26 mouse cellular contexts compared by ENCODE assay signal in the genomic region with DNA sequence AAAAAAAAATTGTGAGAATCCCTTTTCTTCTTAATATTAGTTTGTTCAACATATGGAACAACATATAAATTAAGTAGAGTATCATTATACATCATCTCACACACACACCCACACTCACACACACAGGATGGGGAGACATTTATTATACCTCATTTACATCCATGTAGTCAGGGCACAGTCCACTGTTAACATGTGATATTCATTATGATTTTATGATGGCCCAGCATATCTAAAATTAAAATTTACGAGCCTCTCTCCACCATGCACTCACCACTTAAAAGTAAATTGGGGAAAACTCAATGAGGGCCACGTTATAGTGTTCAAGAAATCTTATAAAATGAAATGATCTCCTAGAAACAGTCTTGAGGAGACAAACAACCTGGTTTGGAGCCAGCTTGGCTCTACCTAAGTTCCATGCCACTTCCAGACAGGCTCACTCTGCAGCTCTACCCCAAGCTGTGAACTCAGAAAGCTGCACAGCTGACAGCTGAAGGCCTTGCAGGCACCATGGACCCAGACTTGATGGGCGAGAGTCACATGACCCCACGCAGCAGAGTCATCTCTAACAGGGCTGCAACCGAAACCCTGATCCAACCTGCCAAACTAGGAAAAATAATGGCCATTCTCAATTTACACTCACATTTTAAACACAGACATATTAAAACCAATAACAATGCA. TPM values are rescaled to one million over a fixed set of nuclear protein-coding genes. Genes with fewer than 3 reads are reported as not detected.
DNase-seq lines count a peak whose midpoint lies in the region; ATAC-seq and TF ChIP-seq lines count a peak whose summit lies in the region.
"Had no signal": no experiment of that assay in that cellular context is flagged by ENCODE, and none has a peak within 500 bp of the region (broad histone marks: within the 10 kb centered on the region; RNA-seq: fewer than 3 reads in every experiment).

No protein-coding gene starts in this region.

- H3K36me3 ChIP-seq in heart, embryonic 13.5 days = peaks cover 8% of the 10 kb centered on the region; the same call in 1 of the 2 replicates
- H3K36me3 ChIP-seq in heart, embryonic 11.5 days (ENCODE audit: control insufficient read depth, insufficient read depth, low read length) = no peaks in the 10 kb centered on the region
- peaks cover 16% of the 10 kb centered on the region for H3K36me3 ChIP-seq in embryonic facial prominence, embryonic 10.5 days (replicated peaks)
- H3K36me3 ChIP-seq in embryonic facial prominence, embryonic 15.5 days = no peaks in the 10 kb centered on the region
- H3K36me3 ChIP-seq in limb, embryonic 14.5 days (ENCODE audit: control insufficient read depth, insufficient read depth, low read length) = no peaks in the 10 kb centered on the region; the same call in 1 of the 2 replicates
- H3K36me3 ChIP-seq: forebrain, embryonic 15.5 days; midbrain, embryonic 12.5 days had no signal

- H3K4me3 ChIP-seq in heart, embryonic 13.5 days = no peak overlapping the region
- no peak overlapping the region for H3K4me3 ChIP-seq in heart, embryonic 11.5 days (ENCODE audit: low read depth, low read length)
- H3K4me3 ChIP-seq in embryonic facial prominence, embryonic 10.5 days = no peak overlapping the region
- H3K4me3 ChIP-seq in embryonic facial prominence, embryonic 15.5 days (replicated peaks) = no peak overlapping the region
- H3K4me3 ChIP-seq in limb, embryonic 14.5 days (replicated peaks; ENCODE audit: low read length) = no peak overlapping the region
- H3K4me3 ChIP-seq: forebrain, embryonic 10.5 days; forebrain, embryonic 15.5 days; hindbrain, embryonic 13.5 days; left cerebral cortex, adult 2 months; liver, embryonic 12.5 days; midbrain, embryonic 12.5 days had no signal

- no peak for DNase-seq in embryonic facial prominence, embryonic 10.5 days (ENCODE audit: low spot score)
- peak; percentile 67 for DNase-seq in limb, embryonic 14.5 days (ENCODE audit: low spot score)
- DNase-seq in left cerebral cortex, adult 8-10 months (ENCODE audit: low spot score in 2 of 2) = no peak
- no peak for DNase-seq in retina, embryonic 14.5 days (ENCODE audit: low spot score)
- DNase-seq in layer of hippocampus, adult 9-10 months (ENCODE audit: low spot score) = no peak
- DNase-seq: adrenal gland, postnatal 36 days; cerebellum, adult 18-20 months; cerebellum, postnatal 10 days; gastrocnemius, postnatal 36 days; heart, postnatal 4 days; kidney, adult 9 months; kidney, postnatal 14 days; liver, postnatal 0 days; lung, postnatal 36 days; retina, postnatal 1 day; right cerebral cortex, postnatal 4 days had no signal

- TF ChIP-seq POLR2A in limb, embryonic 14.5 days (IDR thresholded peaks at IDR 0.05; ENCODE audit: borderline replicate concordance, extremely low read depth, insufficient read depth, insufficient read length) = no peak

- H3K27me3 ChIP-seq in heart, embryonic 13.5 days (replicated peaks) = no peaks in the 10 kb centered on the region
- H3K27me3 ChIP-seq in heart, embryonic 11.5 days (ENCODE audit: control insufficient read depth, insufficient read depth, low read length) = no peaks in the 10 kb centered on the region
- no peaks in the 10 kb centered on the region for H3K27me3 ChIP-seq in embryonic facial prominence, embryonic 10.5 days (replicated peaks; ENCODE audit: low read depth, poor library complexity, severe bottlenecking)
- no peaks in the 10 kb centered on the region for H3K27me3 ChIP-seq in embryonic facial prominence, embryonic 15.5 days
- no peaks in the 10 kb centered on the region for H3K27me3 ChIP-seq in limb, embryonic 14.5 days (ENCODE audit: control insufficient read depth, insufficient read depth, low read length)
- H3K27me3 ChIP-seq: forebrain, embryonic 15.5 days; hindbrain, embryonic 13.5 days; liver, embryonic 12.5 days; midbrain, embryonic 12.5 days had no signal

- peaks cover 28% of the 10 kb centered on the region for H3K4me1 ChIP-seq in heart, embryonic 13.5 days
- H3K4me1 ChIP-seq in heart, embryonic 11.5 days (ENCODE audit: control insufficient read depth, insufficient read depth, low read length) = peaks cover 16% of the 10 kb centered on the region
- H3K4me1 ChIP-seq in embryonic facial prominence, embryonic 10.5 days = peaks cover 33% of the 10 kb centered on the region
- H3K4me1 ChIP-seq in embryonic facial prominence, embryonic 15.5 days = peaks cover 16% of the 10 kb centered on the region
- H3K4me1 ChIP-seq in limb, embryonic 14.5 days (ENCODE audit: control insufficient read depth, insufficient read depth, low read length) = peaks cover 36% of the 10 kb centered on the region
- H3K4me1 ChIP-seq: liver, embryonic 12.5 days; midbrain, embryonic 12.5 days had no signal

- no peak for ATAC-seq in heart, embryonic 13.5 days (ENCODE audit: extremely low read depth, insufficient number of reproducible peaks, low FRiP score, low TSS enrichment)
- no peak for ATAC-seq in heart, embryonic 11.5 days (replicated peaks; ENCODE audit: insufficient number of reproducible peaks, low FRiP score, low TSS enrichment)
- ATAC-seq in embryonic facial prominence, embryonic 15.5 days (ENCODE audit: insufficient number of reproducible peaks, low FRiP score, low TSS enrichment, low read depth) = no peak
- peak; percentile 69 for ATAC-seq in limb, embryonic 14.5 days (ENCODE audit: low FRiP score, low read depth)
- ATAC-seq: forebrain, embryonic 15.5 days; intestine, embryonic 16.5 days; liver, embryonic 12.5 days; liver, postnatal 0 days had no signal

- WGBS in heart, embryonic 13.5 days = 63% methylated on average over 5 of the region's 5 CpGs
- WGBS in heart, embryonic 11.5 days (ENCODE audit: insufficient replicate concordance) = 64% methylated on average over 5 of the region's 5 CpGs
- 77% methylated on average over 5 of the region's 5 CpGs for WGBS in embryonic facial prominence, embryonic 10.5 days
- 57% methylated on average over 5 of the region's 5 CpGs for WGBS in embryonic facial prominence, embryonic 15.5 days
- WGBS in limb, embryonic 14.5 days = 19% methylated on average over 5 of the region's 5 CpGs

- H3K9me3 ChIP-seq in heart, embryonic 13.5 days = peaks cover 5% of the 10 kb centered on the region; the same call in 1 of the 2 replicates
- no peaks in the 10 kb centered on the region for H3K9me3 ChIP-seq in heart, embryonic 11.5 days (replicated peaks; ENCODE audit: control insufficient read depth, low read length)
- H3K9me3 ChIP-seq in embryonic facial prominence, embryonic 10.5 days = peaks cover 4% of the 10 kb centered on the region
- no peaks in the 10 kb centered on the region for H3K9me3 ChIP-seq in embryonic facial prominence, embryonic 15.5 days (replicated peaks)
- no peaks in the 10 kb centered on the region for H3K9me3 ChIP-seq in limb, embryonic 14.5 days (ENCODE audit: control insufficient read depth, low read length)
- H3K9me3 ChIP-seq: forebrain, embryonic 15.5 days; hindbrain, embryonic 13.5 days; liver, embryonic 12.5 days had no signal

- H3K27ac ChIP-seq in heart, embryonic 13.5 days (replicated peaks) = peak overlapping the region; percentile 36; the same call in 1 of the 2 replicates
- no peak overlapping the region for H3K27ac ChIP-seq in heart, embryonic 11.5 days (ENCODE audit: low read depth, low read length)
- peak overlapping the region; percentile 12; the same call in 1 of the 2 replicates for H3K27ac ChIP-seq in embryonic facial prominence, embryonic 10.5 days (replicated peaks)
- peak overlapping the region; percentile 49 for H3K27ac ChIP-seq in embryonic facial prominence, embryonic 15.5 days (replicated peaks)
- H3K27ac ChIP-seq in limb, embryonic 14.5 days (replicated peaks; ENCODE audit: low read depth, low read length) = peak overlapping the region; percentile 67
- H3K27ac ChIP-seq: forebrain, embryonic 10.5 days; forebrain, embryonic 15.5 days; hindbrain, embryonic 13.5 days; left cerebral cortex, adult 2 months; liver, embryonic 12.5 days; midbrain, embryonic 12.5 days had no signal

- no peak overlapping the region for H3K4me2 ChIP-seq in heart, embryonic 13.5 days
- no peak overlapping the region for H3K4me2 ChIP-seq in heart, embryonic 11.5 days
- no peak overlapping the region for H3K4me2 ChIP-seq in embryonic facial prominence, embryonic 15.5 days (replicated peaks)
- H3K4me2 ChIP-seq in limb, embryonic 14.5 days (replicated peaks; ENCODE audit: low read depth, low read length, severe bottlenecking) = no peak overlapping the region
- H3K4me2 ChIP-seq: forebrain, embryonic 15.5 days; hindbrain, embryonic 13.5 days; liver, embryonic 12.5 days; midbrain, embryonic 12.5 days had no signal

- H3K9ac ChIP-seq in heart, embryonic 13.5 days = no peak overlapping the region
- H3K9ac ChIP-seq in heart, embryonic 11.5 days (ENCODE audit: low read depth, low read length) = no peak overlapping the region
- H3K9ac ChIP-seq in embryonic facial prominence, embryonic 15.5 days = no peak overlapping the region
- no peak overlapping the region for H3K9ac ChIP-seq in limb, embryonic 14.5 days (ENCODE audit: low read depth, low read length, severe bottlenecking)
- H3K9ac ChIP-seq: forebrain, embryonic 15.5 days; hindbrain, embryonic 13.5 days; liver, embryonic 12.5 days; liver, postnatal 0 days; midbrain, embryonic 12.5 days had no signal

RNA-seq across cellular contexts. Expression of a gene that starts 57.7 kb away (rescaled TPM):
- 8.8 and 9.1 TPM in 2 replicates for polyA plus RNA-seq in heart, embryonic 13.5 days (2015; fragmentation: Nextera tagmentation; extraction: Ambion mirVana)
- 11.8 and 12.6 TPM in 2 replicates for polyA plus RNA-seq in heart, embryonic 11.5 days (2014; fragmentation: Nextera tagmentation; extraction: Ambion mirVana)
- polyA plus RNA-seq in embryonic facial prominence, embryonic 10.5 days (2016; fragmentation: Nextera tagmentation; extraction: Ambion mirVana) = 13.5 and 13.6 TPM in 2 replicates
- 17.8 and 18.3 TPM in 2 replicates for polyA plus RNA-seq in embryonic facial prominence, embryonic 15.5 days (2015; fragmentation: Nextera tagmentation; extraction: Ambion mirVana)
- 47.3 and 62.7 TPM in 2 replicates for polyA plus RNA-seq in limb, embryonic 14.5 days (2012; rRNA removed)
- 34.7 and 37.9 TPM in 2 replicates for polyA plus RNA-seq in limb, embryonic 14.5 days (2014; fragmentation: Nextera tagmentation; extraction: Ambion mirVana)
- 1 to 10 TPM; 6.9 to 8.5 (median 7.4) TPM for total RNA-seq in left cerebral cortex, adult 8-10 months (2022)
